Mouse (Mus musculus): ENCODE data around the gene Jtb.
A peak's percentile ranks its signal among the peaks of the same experiment; 100 is the strongest.
"Not testable (repeated sequence)": the region's sequence is repeated elsewhere in the genome, so short reads cannot be mapped to it uniquely, and the experiment has no call there.

Gene Jtb

GRCm38 (mm10) chr3:90224331-90224730, 7.1 kb upstream of the Jtb start:
- DNase-seq = no peak

- no peak for DNase-seq
Measured at GRCm38 (mm10) chr3:90231075-90231474, 322 bp upstream of the Jtb start.

DNA sequence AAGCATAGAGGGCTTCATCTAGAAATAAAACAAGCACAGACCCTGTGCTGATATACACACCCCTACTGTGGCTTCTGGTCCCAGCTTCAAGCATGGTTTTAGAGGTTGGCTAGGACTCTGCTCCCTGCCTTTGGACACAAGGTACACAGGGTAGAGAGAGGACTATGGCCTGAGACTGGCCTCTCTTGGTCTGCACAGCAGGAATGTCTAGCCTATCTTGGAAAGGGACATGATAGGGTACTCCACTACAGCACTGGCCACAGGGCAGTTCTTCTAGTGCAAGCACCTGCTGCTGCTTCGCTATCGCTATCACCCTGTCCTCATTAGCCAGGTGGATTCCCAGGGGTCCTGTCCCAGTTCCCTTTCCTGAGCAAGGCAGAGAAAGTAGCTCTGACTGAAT, 9.9 kb downstream of the Jtb start:
- DNase-seq = no peak

DNA sequence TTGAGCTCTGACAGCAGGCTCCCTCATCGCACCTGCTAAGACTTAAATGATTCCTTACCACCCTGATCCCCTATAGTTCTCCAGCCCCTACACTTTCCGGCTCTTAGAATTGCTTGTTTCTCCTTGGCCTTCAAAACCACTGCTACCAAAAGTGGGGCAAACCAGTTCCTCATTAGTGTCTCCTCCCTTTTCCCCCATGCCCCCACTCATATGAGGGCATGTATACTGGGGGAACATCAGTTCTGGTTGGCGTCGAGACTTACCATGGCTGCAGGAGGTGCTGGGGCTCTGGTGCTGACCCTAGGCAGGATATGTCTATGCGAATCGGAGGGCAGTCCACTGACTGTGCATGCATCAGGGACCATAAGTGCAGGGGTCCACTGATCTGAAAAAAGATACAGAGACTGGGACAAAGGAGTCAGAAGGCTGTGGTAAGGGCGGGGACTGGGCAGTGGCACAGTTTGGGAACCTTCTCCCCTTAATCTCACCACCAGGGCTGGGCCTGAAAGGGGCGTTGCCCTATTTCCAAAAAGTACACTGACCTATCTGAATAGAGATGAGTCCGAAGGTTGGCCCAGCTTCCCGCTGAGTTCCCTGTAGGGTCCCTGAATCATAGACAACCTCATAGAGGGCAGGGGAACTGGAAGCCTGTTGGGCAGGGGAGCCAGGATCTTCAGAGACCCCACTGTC, 10.4 kb downstream of the Jtb start:
- no peak for DNase-seq

GRCm38 (mm10) chr3:90242984-90243775, 11.8 kb downstream of the Jtb start, which contains the start of gene Creb3l4:
Creb3l4 (minus strand) TSS chr3:90243512.
- peak; percentile 51 for DNase-seq

- DNase-seq = no peak
Measured at GRCm38 (mm10) chr3:90245406-90245805, 14.0 kb downstream of the Jtb start.

GRCm38 (mm10) chr3:90247630-90247959, 16.2 kb downstream of the Jtb start:
- DNase-seq = no peak

DNA sequence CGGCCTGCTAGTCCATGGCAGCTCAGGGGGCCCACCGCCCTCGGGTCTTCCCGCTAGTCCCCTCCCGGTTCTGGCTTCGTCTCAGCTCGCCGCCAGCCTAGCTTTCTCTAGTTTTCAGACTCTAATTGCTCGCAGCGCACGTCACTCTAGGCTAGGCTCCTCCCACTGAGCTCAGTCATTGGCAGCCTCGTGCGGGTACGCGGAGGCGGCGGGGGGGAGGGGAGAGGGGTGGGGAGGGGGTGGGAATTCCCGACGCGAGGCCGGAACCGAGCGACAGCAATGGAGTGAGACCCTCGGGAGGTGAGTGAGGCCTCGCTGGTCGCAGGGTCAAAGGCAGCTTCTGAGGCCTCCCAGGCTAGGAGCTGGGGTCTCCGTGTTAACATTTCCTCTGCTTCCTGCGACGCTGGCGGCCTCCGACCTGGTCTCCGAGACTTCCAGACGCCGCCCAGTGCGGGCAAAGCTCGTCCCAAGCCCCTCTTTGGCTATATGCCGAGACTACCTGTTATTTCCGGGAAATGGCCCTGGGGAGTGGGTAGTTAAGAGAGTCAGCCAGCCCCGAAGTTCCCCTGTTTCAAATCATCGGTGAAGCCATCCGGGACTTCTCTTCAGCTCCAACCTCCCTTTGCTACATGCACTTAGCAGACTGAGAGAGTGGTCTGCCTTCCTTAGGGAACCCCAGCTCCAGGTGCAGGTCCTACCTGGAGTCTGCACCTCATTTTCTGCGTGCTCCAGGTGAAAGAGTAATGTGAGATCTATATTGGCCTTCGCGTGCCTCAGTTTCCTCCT, 16.8 kb downstream of the Jtb start, which contains the start of gene Slc39a1:
Slc39a1 (plus strand) TSS at position 213 of the 786 bp plus-strand sequence.
- DNase-seq = peak; percentile 94

DNA sequence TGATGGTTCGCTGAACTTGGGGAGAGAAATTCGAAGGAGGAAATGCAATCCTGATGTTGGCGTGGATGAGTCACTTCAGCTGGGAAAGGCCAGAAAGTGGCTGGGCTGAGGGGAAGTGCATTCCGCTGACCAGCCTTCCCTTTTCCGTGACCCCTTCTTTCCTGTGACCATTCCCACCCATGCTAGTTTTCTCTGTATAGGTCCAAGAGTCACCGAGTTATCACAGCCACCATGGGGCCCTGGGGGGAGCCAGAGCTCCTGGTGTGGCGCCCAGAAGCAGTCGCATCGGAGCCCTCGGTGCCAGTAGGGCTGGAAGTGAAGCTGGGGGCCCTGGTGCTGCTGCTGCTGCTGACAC, 17.3 kb downstream of the Jtb start:
- DNase-seq = peak; percentile 36

- DNase-seq = no peak
Measured at GRCm38 (mm10) chr3:90250791-90251190, 19.4 kb downstream of the Jtb start.

- not testable (repeated sequence) for DNase-seq
Measured at GRCm38 (mm10) chr3:90251731-90252226, 20.4 kb downstream of the Jtb start.

GRCm38 (mm10) chr3:90252659-90253058, 21.3 kb downstream of the Jtb start:
- DNase-seq = not testable (repeated sequence)

- not testable (repeated sequence) for DNase-seq
Measured at GRCm38 (mm10) chr3:90253174-90253573, 21.8 kb downstream of the Jtb start.

DNA sequence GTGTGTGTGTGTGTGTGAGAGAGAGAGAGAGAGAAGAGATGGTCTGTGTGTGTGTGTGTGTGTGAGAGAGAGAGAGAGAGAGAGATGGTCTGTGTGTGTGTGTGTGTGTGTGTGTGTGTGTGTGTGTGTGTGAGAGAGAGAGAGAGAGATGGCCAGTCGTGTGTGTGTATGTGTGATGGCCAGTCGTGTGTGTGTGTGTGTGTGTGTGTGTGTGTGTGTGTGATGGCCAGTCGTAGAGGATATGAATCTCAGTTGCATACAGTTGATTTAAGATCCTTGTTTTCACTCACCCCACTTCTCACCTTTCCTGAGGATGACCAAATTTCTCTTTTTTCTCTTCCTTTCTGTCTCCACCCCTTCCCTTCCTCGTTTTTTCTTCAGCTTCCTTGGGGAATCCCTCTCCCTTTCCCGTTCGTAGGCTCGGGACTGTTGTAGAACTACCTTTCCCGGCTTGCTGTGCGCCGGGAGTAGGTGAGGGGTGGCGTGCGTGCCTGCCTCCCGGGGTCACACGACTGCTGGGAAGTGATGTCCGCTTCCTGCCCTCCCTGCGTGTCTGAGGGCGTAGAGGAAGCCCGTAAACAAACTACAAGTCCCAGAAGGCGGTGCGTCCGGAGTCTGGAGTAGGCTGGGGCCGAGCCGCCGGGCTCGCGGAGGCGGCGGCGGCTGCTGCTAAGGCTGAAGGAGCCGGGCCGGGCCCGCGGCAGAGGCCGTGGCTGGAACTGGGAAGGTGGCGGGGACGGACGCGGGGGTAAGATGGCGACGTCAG, 22.4 kb downstream of the Jtb start, which contains the start of gene Crtc2:
Crtc2 (plus strand) TSS at position 511 of the 766 bp plus-strand sequence.
- peak; percentile 95 for DNase-seq

GRCm38 (mm10) chr3:90254419-90255193, 23.2 kb downstream of the Jtb start:
- no peak for DNase-seq

GRCm38 (mm10) chr3:90255194-90255565, 23.8 kb downstream of the Jtb start:
- no peak for DNase-seq

DNA sequence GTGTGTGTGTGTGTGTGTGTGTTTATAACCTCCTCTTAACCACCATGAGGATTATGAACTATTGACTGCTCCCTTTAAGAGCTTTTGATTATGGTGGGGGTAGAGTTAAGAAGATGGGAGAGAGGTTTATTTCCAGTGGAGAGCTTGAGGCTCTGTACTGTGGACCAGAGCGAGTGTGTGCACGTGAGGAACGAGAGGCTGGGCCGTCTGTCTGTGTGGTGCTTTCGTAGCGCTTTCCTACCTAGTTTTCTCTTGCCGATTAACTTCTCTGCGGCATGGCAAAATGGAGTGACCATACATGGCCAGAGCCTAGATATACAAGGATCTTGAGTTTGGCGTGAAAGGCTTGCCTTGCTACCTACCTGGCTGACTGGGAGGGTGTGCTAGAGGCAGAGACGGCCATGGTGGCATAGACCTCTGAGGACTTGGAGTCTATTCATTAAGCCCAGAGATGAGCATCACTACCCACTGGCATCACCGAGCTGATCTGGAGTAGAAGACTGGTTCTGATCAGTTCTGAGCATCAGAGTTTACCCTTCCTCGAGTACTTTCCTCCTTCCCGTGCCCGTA, 24.5 kb downstream of the Jtb start:
- no peak for DNase-seq

- no peak for DNase-seq
Measured at GRCm38 (mm10) chr3:90256731-90257530, 25.5 kb downstream of the Jtb start.

- no peak for DNase-seq
Measured at GRCm38 (mm10) chr3:90258521-90258920, 27.1 kb downstream of the Jtb start.

GRCm38 (mm10) chr3:90263121-90263771, 31.8 kb downstream of the Jtb start:
- DNase-seq = no peak
